Mouse (Mus musculus) frontal cortex, adult 2 months (tissue): ENCODE data around the gene Arl15. TPM values are rescaled to one million over a fixed set of nuclear protein-coding genes. Genes with fewer than 3 reads are reported as not detected.

ENCODE experiments used
- DNase-seq, 2 experiments: peaks; one replicate each; pipeline ENCODE4 v3.0.0; 2022; ENCODE audit warnings: low spot score in 1 of 2; ENCODE audit errors: extremely low spot score in 1 of 2
- polyA plus RNA-seq: library from polyadenylated mRNA; depleted of rRNA; stranded (reverse); fragments of >200 nt; gene quantifications from 2 replicates; pipeline ENCODE4 v1.2.3, GENCODE M21; 2012

Arl15 gene
- polyA plus RNA-seq, 1 experiment = 17.3 TPM

DNA sequence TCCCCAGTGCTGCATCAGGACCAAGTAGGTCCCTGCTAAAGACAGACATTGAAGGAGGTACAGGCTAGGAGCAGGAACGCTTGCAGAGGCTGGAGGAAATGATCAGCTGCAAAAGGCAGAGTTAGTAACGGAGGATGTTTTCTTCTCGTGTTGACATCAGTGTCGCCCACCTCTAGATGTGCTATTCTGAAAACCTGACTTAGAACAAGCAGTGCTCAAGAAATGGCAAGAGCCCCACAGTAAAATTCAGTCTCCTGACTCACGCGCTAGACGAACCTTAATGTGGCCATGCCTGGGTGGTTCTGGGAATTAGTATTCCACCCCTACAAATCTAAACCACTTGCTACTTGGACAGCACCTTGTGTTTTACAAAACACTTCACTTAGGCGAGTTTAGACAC lies 291.1 kb downstream of the Arl15 start:
- DNase-seq = peak; percentile 27 to 69

DNA sequence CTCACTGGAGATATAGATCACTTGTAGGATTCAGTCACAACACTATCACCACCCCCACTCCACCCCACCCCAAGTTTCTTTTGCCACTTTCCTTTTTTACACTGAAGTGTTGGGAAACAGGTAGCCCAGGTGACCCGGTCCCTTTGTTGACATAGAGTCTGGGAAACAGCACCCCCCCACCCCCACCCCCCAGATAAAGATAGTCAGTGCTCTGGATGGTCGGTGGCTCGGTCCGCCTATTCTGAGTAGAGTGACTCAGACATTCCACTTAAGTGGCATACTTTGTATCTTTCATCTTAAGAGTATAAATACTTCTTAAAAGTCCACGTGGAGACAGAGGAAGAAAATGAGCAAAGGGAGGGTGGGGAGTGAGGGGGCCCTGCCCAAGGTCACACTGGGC lies 292.0 kb downstream of the Arl15 start:
- no peak for DNase-seq

DNA sequence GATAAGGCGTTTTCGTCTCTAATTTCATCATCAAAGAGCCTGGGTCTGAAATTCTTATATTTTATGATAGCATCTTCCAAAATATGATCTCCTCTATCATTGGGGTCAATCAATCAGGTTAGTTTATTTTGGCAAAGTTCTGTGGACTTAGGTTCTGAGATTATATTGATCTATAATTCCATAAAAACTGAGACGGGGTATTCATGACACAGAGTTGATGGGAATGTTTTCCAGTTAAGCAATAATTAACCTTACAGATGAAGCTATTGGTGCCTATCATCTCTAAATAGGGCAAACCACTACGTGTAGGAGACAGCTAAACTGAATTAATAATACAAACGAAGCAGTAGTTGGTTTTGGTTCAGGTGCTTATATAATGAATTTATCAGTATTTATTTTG lies 292.5 kb downstream of the Arl15 start:
- no peak for DNase-seq

DNA sequence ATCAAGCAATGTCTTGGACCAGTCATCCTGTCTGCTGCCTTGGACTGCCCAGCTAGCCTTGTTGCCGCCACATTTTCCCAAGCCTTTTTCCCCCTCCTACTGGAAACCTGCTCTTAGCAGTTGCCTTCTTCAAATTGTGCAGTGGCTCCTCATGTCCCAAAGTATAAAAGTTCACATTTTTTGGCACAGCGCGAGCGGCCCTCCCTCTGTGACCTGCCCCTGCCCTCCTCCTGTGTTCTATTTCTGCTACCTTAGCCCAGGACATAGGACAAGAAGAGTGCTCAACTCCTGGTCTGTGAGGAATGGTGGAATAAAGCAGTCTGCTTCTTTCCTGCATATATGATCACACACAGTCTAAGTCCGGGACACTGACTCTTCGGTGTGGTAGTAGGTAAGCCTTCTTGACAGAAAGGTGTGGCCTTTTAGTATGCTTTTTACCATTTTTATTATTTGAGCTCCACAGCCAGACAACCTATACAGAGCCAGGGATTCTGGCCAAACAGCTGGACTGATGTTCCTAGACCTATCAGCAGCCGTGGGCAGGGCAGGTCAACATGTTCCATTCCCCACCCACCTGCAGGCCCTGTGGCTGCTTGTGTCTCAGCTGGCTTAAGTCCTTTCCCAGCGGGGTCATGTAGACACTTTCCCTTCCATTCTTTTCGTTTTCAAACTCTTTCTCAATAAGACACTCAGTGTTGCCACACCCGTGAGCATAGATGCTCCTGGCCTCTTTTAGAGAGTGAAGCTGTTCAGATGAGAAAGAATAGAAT lies 293.6 kb downstream of the Arl15 start:
- no peak for DNase-seq

DNA sequence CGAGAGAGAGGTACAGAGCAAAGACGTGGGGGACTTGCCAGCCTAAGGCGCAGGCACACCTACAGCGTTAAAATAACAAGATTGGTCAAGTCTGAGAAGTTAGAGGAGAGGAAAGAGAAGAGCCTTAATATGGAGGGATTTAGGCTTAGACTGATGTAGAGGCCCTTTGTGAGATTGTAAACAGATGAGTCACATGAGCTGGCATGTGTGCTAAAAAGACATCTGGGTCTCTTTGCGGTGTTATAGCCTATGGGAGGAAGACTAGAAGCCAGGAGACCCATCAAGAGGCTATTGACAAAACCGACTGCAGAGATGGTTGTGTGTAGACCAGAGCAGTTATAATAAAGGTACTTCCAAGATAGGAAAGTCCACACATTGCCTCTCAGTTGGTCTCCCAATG lies 296.5 kb downstream of the Arl15 start:
- DNase-seq = no peak

DNA sequence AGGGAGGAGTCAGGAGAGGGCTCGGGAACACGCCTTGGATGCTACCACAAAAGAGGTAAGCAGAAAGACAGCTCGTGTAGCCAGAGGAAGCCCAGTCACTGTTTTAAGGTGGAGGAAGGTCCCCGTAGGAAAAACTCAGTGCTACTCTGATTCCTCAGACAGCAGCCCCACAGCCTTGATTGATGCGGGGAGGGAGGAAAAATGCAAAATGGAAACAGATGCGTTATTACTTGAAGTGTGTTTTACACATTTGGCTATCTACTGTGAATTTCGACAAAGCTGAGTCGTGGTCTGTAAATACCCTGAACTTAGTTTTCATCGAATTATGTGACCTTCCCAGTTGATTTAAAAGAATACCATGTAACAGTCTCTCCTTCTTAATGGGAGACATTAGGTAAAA lies 296.9 kb downstream of the Arl15 start:
- DNase-seq = no peak

DNA sequence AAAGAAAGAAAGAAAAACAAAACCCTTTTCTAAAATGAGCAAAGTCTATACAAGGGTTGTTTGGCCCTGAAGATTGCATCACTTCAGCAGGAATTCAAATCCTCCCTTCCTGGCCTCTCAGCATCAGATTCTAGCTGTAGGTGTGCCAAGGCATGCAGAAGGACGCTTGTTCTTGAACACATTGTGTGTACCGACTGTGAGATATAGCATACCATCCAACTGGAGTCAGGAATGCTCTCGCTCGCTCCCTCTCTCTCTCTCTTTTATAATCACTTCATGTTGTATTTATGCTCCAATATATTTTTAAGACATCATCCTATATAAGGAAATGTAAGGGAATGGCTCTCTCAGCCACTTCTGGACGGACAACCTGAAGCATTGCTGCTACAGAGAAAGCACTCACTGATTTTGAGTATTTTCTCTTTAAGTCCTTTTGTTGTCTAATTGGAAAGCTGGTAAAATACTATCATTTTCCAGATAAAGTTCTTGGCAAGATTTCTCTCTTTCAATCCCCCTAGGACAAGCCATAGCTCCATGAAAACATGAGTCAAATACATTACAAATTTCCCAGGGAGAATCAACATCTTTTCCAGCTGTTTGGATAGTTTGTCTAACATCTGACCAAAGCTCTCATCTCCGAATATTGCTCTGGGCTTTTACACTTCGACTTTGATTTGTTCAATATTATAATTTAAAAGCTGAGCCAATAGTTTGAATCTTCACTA lies 300.0 kb downstream of the Arl15 start:
- no peak for DNase-seq

DNA sequence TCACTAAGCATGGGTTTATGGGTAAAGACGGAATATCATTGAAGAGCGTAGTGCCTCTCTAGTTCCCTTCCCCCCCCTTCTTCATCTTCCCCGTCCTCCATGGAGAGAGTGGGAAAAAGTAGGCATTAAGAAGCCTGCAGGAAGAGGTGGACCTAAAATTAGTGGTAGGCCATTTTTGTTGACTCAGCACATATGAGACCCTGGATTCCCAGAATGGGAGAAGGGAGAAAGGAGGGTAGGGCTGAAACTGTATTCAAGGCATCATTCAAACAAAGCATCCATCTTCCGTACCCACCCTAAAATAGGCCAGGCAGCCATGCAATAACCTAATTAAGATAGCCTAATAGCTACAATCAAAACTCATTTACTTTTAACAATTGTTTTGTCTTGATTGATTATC lies 301.1 kb downstream of the Arl15 start:
- DNase-seq = no peak

DNA sequence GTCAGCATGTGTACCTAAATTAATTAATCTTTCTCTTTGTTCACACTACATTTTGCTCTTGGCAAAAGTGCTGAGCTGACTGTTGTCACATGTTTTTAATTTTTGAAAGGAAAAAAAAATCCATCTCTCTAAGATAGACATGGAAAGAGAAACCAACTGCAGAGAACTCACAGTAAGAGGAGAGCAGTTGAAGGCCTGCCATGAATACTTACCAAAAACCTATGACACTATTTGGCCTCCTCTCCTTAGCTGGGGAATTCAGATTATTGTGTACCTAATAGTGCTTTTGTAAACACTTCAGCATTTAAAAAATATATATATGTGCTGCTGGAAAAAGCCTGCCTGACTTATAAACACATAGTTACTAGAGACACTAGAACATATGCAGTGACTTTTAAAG lies 302.1 kb downstream of the Arl15 start:
- no peak for DNase-seq

DNA sequence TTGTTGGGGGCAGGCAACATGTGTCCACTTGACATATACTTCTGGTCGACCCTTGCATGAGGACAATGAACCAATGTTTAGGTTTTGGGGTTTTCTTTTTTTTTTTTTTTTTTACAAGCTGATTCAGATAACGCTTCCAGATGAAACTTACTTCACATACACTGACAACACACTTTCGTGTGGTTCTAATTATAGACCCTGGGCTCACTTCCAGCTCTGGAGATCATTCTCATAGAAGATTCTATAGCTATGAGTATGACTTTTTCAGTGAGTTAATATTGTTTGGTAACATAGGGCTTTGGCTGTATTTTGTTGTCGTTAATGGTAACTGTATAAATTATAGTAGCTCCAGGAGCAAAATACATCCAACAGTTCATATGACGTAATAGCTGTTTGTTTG lies 306.9 kb downstream of the Arl15 start:
- peak in 1 of 2 experiments; percentile 36 for DNase-seq

DNA sequence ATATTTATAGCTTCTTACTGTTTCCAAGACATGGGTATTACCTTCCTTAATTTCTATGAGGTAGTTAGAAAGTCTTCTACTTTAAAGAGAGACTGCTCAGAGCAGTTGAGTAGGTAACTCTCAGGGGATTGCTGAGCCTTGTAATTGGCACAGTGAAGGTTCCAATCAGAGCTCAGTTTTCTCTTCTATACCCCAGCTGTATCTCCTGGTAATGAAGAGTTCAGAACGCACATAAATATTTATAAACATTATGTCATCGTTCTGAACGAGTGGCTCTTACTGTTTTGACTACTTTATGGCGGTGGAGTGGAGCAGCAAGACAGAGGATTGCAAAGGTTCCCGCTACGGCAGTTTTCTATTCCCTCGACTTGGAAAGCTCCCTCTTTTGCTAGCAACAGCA lies 311.8 kb downstream of the Arl15 start:
- no peak for DNase-seq

DNA sequence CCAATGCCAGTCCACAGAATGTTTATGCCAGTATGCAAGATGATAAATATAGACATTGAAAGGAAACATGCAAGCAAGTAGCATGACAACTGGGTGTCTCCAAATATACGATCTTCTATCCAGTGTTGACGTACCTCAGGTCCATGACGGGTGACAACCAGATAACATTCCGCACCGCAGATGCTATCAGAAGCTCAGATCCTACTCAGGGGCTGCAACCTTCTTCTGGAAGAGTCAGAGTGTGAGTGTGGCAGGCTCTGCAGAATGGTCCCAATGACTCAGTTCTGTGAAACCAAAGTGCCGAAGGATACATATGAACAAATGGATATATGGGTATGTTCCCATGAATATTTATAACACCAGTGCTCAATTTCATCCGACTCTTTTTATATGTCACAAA lies 313.2 kb downstream of the Arl15 start:
- DNase-seq = peak in 1 of 2 experiments; percentile 23

DNA sequence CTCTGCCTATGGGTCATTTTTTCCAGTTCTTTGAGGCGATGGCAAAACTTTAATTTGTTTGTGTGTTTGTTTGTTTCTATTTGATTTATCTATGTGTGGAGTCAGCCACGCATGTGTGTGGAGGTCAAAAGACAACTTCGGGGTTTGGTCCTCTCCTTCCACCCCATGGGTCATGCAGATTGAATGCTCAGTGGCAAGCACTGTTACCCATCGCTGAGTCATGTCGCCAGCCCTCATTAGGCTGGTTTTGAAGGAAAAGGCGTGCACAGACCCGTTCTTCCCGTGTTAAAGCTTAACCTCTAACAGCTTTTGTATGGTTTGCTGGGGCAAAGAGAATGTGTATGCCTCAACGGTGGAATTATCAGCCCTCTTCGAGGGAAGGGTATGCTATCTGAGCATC lies 315.1 kb downstream of the Arl15 start:
- DNase-seq = no peak

DNA sequence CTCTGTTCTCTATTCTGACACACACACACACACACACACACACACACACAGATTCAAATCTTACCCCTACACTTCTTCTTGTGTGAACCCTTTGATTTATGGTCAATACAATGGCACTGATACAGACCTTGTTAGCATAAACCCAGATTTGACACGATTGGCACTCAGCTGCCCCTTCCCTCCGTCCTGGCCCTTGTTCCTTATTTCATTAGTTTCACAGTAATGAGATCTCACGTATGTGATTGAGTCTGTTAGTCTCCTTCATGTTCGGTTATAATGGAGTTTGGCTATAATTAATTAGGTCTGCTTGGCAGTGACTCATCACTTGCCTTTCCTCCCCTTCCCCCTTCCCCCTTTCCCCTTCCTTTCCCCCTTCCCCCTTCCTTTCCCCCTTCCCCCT lies 315.5 kb downstream of the Arl15 start:
- no peak for DNase-seq

DNA sequence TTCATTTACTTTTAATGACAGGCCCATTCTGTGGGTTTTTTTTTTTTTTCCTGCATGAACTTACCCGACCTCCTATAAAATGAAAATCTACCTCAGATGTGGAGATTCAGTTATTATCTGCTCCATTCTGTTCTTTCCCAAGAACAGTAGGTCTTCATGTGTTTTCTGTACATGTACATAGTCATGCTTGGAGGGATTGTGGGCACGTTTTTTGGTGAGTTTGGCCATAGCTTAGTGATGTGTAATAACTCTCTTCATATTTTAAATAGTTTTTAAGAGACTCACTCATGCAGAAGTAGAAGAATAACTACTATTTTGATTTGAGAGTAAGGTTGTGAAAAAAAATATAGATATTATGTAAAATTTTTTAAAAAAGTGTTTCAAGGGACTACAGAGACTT lies 319.2 kb downstream of the Arl15 start:
- no peak for DNase-seq

DNA sequence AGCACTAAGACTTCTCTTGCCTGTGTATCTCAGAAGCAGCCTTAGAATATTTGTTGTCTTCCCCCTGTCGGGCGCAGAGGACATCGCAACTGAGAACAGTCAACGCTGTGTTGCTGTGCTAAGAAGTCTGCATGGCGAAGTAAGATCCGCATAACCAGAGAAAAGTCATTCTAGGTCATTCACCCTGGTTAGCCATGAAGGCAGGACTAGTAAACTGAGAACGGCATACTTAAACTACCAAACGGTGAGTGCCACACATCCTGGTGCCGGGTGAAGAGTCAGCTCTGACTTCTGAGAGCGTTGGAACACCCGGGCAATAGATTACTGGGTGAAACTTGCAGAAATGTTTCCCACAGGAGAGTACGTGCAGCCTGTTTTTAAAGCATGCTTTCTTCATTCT lies 320.3 kb downstream of the Arl15 start:
- no peak for DNase-seq

DNA sequence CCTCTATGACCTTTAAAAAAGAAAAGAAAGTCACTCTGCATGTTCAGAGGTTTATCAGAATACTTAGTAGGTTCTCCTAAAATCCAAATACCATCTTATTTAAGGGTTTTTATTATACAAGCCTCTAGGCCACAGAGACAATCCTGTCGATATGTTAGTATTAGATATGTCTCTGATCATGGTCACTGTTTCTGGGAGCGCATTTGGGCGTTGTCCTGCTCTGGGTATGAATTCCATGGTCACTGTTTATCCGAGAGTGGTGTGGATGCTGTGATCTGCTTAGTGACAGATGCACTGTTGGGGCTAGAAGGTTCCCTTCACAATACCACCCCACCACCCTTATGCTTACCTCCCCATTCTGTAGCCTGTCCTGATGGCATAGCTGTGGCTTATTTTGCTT lies 320.8 kb downstream of the Arl15 start:
- no peak for DNase-seq

DNA sequence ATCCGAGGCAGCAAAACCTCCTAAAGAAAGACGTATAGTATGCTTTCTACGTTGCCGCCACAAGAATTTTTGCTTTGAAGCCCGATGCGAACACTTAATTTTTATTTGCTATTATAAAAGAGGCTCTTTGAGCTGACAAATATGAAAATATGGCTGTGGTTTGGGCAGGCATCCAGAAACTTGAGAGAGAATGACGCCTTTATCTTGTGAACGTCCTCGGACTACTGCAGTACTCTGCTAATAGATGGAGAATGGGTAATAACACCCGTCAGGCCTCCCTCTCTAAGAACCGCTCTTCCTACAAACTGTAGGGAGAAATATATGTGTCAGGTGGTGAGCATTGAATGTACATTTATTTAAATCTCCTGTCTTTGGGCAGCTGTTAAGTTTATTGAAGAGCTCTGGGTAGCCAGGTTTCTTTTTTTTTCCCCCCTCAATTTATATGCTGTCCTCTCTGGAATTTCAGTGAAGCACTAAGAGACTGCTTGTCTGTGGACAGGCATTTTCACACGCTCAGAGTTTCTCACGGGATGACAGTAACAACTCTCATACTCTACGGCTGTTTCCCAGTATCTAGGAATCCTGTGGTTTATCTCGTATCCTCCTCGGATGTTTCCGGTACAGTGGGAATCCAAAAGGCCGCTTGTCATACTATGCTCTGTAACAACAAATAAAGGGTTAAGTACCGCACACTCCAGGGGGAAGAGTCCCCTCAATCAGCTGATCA lies 324.0 kb downstream of the Arl15 start:
- DNase-seq = no peak

DNA sequence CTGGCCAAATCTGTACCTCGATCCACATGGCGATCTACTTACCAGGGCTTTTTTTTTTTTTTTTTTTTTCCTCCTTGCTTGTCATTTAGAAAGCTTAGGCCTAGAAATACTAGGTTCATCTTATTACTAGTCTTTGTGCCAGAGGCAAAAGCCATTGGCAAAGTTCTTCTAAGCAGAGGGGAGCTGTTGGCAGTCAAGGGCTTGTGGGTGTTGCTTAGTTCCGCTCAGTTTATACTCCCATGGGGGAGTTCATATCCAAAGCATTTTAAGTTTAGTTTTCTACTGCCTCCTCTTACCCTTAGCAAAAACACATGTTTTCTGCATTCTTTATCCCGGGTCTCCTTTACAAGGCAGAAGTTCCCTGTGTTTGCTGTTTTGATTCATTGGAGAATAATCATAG lies 325.5 kb downstream of the Arl15 start:
- DNase-seq = no peak

DNA sequence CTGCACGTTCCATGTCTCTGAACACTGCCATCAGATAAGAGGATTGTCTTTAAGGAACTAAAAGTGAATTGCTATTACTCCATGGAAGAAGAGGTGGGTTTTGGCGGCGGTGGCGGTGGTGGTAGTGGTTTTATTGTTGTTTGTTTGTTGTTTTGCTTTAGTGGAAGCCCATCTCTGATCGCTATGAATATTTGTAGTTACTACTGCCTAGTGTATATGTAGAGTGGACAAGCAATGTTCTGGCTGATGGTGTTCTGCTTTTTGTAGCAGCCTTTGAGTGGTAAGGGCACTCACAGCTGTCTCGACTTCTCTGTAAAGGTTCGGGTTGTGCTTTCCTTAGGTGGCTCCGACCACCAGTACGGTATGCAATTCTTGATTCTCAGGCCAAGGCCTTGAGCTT lies 327.3 kb downstream of the Arl15 start:
- DNase-seq = no peak

DNA sequence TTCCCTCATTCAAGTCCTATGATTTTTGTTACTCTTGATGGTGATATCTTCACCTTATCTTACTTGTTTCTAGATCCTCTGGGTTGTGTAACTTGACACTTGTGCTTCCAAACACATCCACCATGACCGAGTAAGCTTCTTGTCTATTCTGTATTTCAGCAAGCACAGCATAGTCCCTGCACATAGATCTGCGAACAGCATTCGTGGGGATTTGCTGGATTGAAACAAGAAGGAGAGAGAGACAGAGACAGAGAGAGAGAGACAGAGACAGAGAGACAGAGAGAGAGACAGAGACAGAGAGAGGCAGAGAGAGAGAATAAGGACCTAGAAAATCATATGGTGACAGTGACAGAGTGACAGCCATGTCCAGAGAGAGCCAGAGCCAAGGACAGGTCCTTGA lies 329.1 kb downstream of the Arl15 start:
- DNase-seq = no peak

DNA sequence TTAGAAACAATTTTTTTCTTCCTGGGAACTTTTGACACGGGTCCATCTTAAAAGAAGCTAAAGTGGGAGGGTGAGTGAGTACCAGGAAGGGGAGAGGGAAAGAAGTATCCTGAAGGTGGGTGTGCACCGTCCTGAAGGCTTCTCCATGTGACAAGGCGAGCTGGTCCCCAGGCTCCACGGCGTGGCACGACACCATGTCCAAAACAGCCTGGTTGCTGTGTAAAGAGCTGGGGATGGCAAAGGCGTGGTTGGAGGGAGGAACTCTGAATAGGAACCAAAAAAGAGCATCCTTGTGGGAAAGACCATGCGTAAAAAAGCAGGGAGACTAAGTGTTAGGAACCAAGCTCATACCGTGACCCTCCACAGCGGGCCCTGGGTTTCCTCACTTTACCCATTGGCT lies 330.1 kb downstream of the Arl15 start:
- no peak for DNase-seq
